Mouse (Mus musculus) urinary bladder, adult 18-20 months (tissue): ENCODE data around the gene Gm3183.
"Not testable (repeated sequence)": the region's sequence is repeated elsewhere in the genome, so short reads cannot be mapped to it uniquely, and the experiment has no call there.

Source experiments
- DNase-seq, 2 experiments: peaks; one replicate each; pipeline ENCODE4 v3.0.0; 2022; ENCODE audit warnings: low spot score in 2 of 2, mixed read lengths in 2 of 2

The Gm3183 gene

DNA sequence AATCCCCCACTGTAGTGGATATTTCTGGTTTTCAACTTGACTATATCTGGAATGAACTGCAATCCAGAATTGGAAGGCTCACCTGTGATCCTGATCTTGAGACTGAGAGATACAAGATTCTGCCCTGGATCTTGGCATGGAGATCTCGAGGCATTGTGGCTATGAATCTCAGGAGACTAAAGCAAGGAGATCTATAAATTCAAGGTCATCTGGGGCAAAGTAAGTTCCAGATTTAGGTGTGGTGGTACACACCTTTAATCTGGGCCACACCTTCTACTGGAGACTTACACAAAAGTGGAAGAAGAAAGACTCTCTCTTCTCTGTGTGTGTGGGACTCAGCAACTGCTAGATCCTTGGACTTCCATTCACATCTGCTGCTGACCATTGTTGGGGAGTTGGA is at the start of gene Gm3183:
Gene Gm3183 (plus strand): TSS at position 301 of the 400 bp plus-strand sequence.
- DNase-seq, result not testable (repeated sequence)
